Mouse (Mus musculus) liver, postnatal 0 days (tissue): ENCODE data around the gene Kpna3. TPM values are rescaled to one million over a fixed set of nuclear protein-coding genes. Genes with fewer than 3 reads are reported as not detected.
"Not testable (repeated sequence)": the region's sequence is repeated elsewhere in the genome, so short reads cannot be mapped to it uniquely, and the experiment has no call there.

Experiments used
- ATAC-seq: fragments of 200-750 bp; cut with Nextera tagmentation; 2 replicates; pipeline ENCODE4 v1.8.0; 2017; ENCODE audit warnings: mild to moderate bottlenecking, moderate library complexity
- DNase-seq: peaks from one replicate; pipeline ENCODE4 v3.0.0-alpha.2; 2016
- H3K27ac ChIP-seq: fragments of 300-500 bp; sonication (generic); 2 replicates; pipeline ENCODE4 v1.5.1; 2014; ENCODE audit warnings: antibody characterized with exemption, moderate library complexity, mild to moderate bottlenecking, low read depth
- H3K27me3 ChIP-seq: fragments of 300-500 bp; sonication (generic); 2 replicates; pipeline ENCODE4 v1.6.1; 2014; ENCODE audit warnings: low read length, control low read depth, mixed read lengths; ENCODE audit not compliant: insufficient read depth
- H3K36me3 ChIP-seq: fragments of 300-500 bp; sonication (generic); replicated peaks from 2 replicates; pipeline ENCODE4 v1.6.1; 2014; ENCODE audit warnings: mild to moderate bottlenecking, control low read depth, low read length, moderate library complexity, mixed read lengths; ENCODE audit not compliant: insufficient read depth
- H3K4me1 ChIP-seq: fragments of 300-500 bp; sonication (generic); 2 replicates; pipeline ENCODE4 v1.6.1; 2014; ENCODE audit warnings: antibody characterized with exemption, mild to moderate bottlenecking, control low read depth; ENCODE audit not compliant: insufficient read depth
- H3K4me2 ChIP-seq: fragments of 300-500 bp; sonication (generic); 2 replicates; pipeline ENCODE4 v1.6.1; 2014; ENCODE audit warnings: low read depth, mild to moderate bottlenecking, low read length, moderate library complexity, mixed read lengths
- H3K4me3 ChIP-seq: fragments of 300-500 bp; sonication (generic); 2 replicates; pipeline ENCODE4 v1.5.1; 2014; ENCODE audit warnings: low read depth, low read length
- H3K9ac ChIP-seq: fragments of 300-500 bp; sonication (generic); replicated peaks from 2 replicates; pipeline ENCODE4 v1.6.1; 2014; ENCODE audit warnings: mild to moderate bottlenecking, moderate library complexity
- H3K9me3 ChIP-seq: fragments of 300-500 bp; sonication (generic); 2 replicates; pipeline ENCODE4 v1.6.1; 2016; ENCODE audit warnings: mild to moderate bottlenecking, control low read depth, low read length, mixed read lengths
- CTCF ChIP-seq: sonication (generic); IDR thresholded peaks from 2 replicates; pipeline ENCODE4 v1.5.1; 2016; ENCODE audit warnings: antibody characterized with exemption, low read depth
- EP300 ChIP-seq: IDR thresholded peaks from 2 replicates; pipeline ENCODE4 v1.6.1; 2016; ENCODE audit warnings: antibody characterized with exemption, low read depth, mild to moderate bottlenecking
- WGBS: fragments of 180-500 bp; shearing (Covaris S2); extraction: QIAGEN DNeasy Blood & Tissue Kit; methylation state at CpG from one replicate; pipeline ENCODE4 v1.1.7; 2014; ENCODE audit not compliant: insufficient replicate concordance; 5-methylcytosine and 5-hydroxymethylcytosine counted together
- polyA plus RNA-seq: library from polyadenylated mRNA; unstranded; fragments of >200 nt; fragmentation: Nextera tagmentation; extraction: Ambion mirVana; gene quantifications from 2 replicates; pipeline ENCODE4 v1.2.1, GENCODE M21; 2015

Gene Kpna3
- polyA plus RNA-seq, 1 experiment from 2014 or later, result 14.4 TPM

- no peak for TF ChIP-seq CTCF
- no peak for TF ChIP-seq EP300
- Histone ChIP-seq H3K36me3 (no peaks in the 10 kb centered on the region), H3K4me1 (no peaks in the 10 kb centered on the region), H3K27me3 (no peaks in the 10 kb centered on the region), H3K27ac (no peak overlapping the region), H3K9me3 (no peaks in the 10 kb centered on the region), H3K4me3 (no peak overlapping the region), H3K9ac (no peak overlapping the region), H3K4me2 (no peak overlapping the region)
- ATAC-seq (no peak), DNase-seq (no peak)
- WGBS, result 79% methylated on average over 6 of the region's 6 CpGs
Measured at GRCm38 (mm10) chr14:61447775-61448174, 8.1 kb upstream of the Kpna3 start.

- Histone ChIP-seq H3K9me3 (no peaks in the 10 kb centered on the region), H3K27me3 (no peaks in the 10 kb centered on the region), H3K27ac (peak overlapping the region; percentile 96), H3K9ac (peak overlapping the region; percentile 92), H3K4me1 (peaks cover 19% of the 10 kb centered on the region), H3K4me2 (peak overlapping the region; percentile 82), H3K36me3 (no peaks in the 10 kb centered on the region), H3K4me3 (peak overlapping the region; percentile 89)
- TF ChIP-seq CTCF, result no peak
- TF ChIP-seq EP300, result no peak
- ATAC-seq, result peak; percentile 40
- DNase-seq, result peak; percentile 62
- WGBS, result under 1% methylated on average over 33 of the region's 62 CpGs
Measured at GRCm38 (mm10) chr14:61439141-61439660, 473 bp downstream of the Kpna3 start.

GRCm38 (mm10) chr14:61438171-61438945 lies 1.3 kb downstream of the Kpna3 start:
- Histone ChIP-seq H3K36me3 (no peaks in the 10 kb centered on the region), H3K9ac (peak overlapping the region; percentile 92), H3K4me3 (peak overlapping the region; percentile 89), H3K27me3 (no peaks in the 10 kb centered on the region), H3K4me1 (peaks cover 21% of the 10 kb centered on the region), H3K4me2 (peak overlapping the region; percentile 82), H3K27ac (no peak overlapping the region), H3K9me3 (no peaks in the 10 kb centered on the region)
- ATAC-seq, result no peak
- no peak for TF ChIP-seq EP300
- peak; percentile 38 for TF ChIP-seq CTCF
- WGBS, result 16% methylated on average over 3 of the region's 3 CpGs
- DNase-seq, result no peak

- Histone ChIP-seq H3K36me3 (no peaks in the 10 kb centered on the region), H3K4me1 (peaks cover 27% of the 10 kb centered on the region), H3K9ac (no peak overlapping the region), H3K9me3 (no peaks in the 10 kb centered on the region), H3K4me3 (no peak overlapping the region), H3K27me3 (no peaks in the 10 kb centered on the region), H3K27ac (no peak overlapping the region), H3K4me2 (no peak overlapping the region)
- TF ChIP-seq EP300 (no peak), CTCF (no peak)
- no peak for ATAC-seq
- WGBS, result 71% methylated on average over 2 of the region's 2 CpGs
- DNase-seq, result no peak
Measured at GRCm38 (mm10) chr14:61436866-61437265, 2.8 kb downstream of the Kpna3 start.

- DNase-seq (no peak), ATAC-seq (no peak)
- H3K36me3 ChIP-seq, result no peaks in the 10 kb centered on the region
- H3K4me1 ChIP-seq, result peaks cover 12% of the 10 kb centered on the region
- WGBS, result 43% methylated on average over 3 of the region's 3 CpGs
- TF ChIP-seq EP300, result no peak
- no peak for TF ChIP-seq CTCF
- H3K4me2 ChIP-seq, result no peak overlapping the region
- no peaks in the 10 kb centered on the region for H3K27me3 ChIP-seq
- H3K9me3 ChIP-seq, result no peaks in the 10 kb centered on the region
- no peak overlapping the region for H3K4me3 ChIP-seq
- no peak overlapping the region for H3K27ac ChIP-seq
- H3K9ac ChIP-seq, result no peak overlapping the region
Measured at GRCm38 (mm10) chr14:61428126-61428787, 11.4 kb downstream of the Kpna3 start.

- not testable (repeated sequence) for H3K4me3 ChIP-seq, H3K9me3 ChIP-seq, H3K4me1 ChIP-seq, H3K36me3 ChIP-seq, H3K4me2 ChIP-seq, ATAC-seq, H3K27me3 ChIP-seq, DNase-seq, H3K27ac ChIP-seq, H3K9ac ChIP-seq
- WGBS, result 30% methylated on average over 3 of the region's 8 CpGs
Measured at GRCm38 (mm10) chr14:61427095-61427494, 12.6 kb downstream of the Kpna3 start.
